In genomic region chr15:99024668-99025314, GRCm38 (mm10) we compare ENCODE assay signal across 9 mouse cellular contexts. TPM values are rescaled to one million over a fixed set of nuclear protein-coding genes. Genes with fewer than 3 reads are reported as not detected.
DNase-seq lines count a peak whose midpoint lies in the region; ATAC-seq lines count a peak whose summit lies in the region.
"Had no signal": no experiment of that assay in that cellular context is flagged by ENCODE, and none has a peak within 500 bp of the region (broad histone marks: within the 10 kb centered on the region; RNA-seq: fewer than 3 reads in every experiment).

No protein-coding gene starts in this region.

- intact Hi-C loops in left cerebral cortex, postnatal 4 days (cut with DNase I), result no loop called here

- no peak overlapping the region for H3K9ac ChIP-seq in intestine, embryonic 14.5 days (ENCODE audit: low read length)
- H3K9ac ChIP-seq in intestine, embryonic 16.5 days (ENCODE audit: low read depth, low read length), result no peak overlapping the region

- 23% methylated on average over 7 of the region's 8 CpGs for WGBS in intestine, embryonic 14.5 days
- 21% methylated on average over 7 of the region's 8 CpGs for WGBS in intestine, embryonic 16.5 days

- no peak overlapping the region for H3K4me2 ChIP-seq in intestine, embryonic 14.5 days (ENCODE audit: low read length)
- H3K4me2 ChIP-seq in intestine, embryonic 16.5 days (ENCODE audit: low read depth, low read length), result no peak overlapping the region

- H3K36me3 ChIP-seq in intestine, embryonic 14.5 days (ENCODE audit: control insufficient read depth, insufficient read depth, low read length), result no peaks in the 10 kb centered on the region
- no peaks in the 10 kb centered on the region for H3K36me3 ChIP-seq in intestine, embryonic 16.5 days (ENCODE audit: control insufficient read depth, insufficient read depth, low read length)

- ATAC-seq in intestine, embryonic 14.5 days (replicated peaks; ENCODE audit: low FRiP score, low TSS enrichment, low read depth), result no peak
- no peak for ATAC-seq in intestine, embryonic 16.5 days
- ATAC-seq in neutrophil, adult 5-6 weeks (ENCODE audit: extremely low read depth, insufficient number of reproducible peaks, low FRiP score, poor library complexity, severe bottlenecking), result peak; percentile 63; the same call in 1 of the 2 replicates

- no peak overlapping the region for H3K4me3 ChIP-seq in intestine, embryonic 14.5 days (ENCODE audit: low read depth, low read length)
- H3K4me3 ChIP-seq in intestine, embryonic 16.5 days (ENCODE audit: low read length), result no peak overlapping the region
- H3K4me3 ChIP-seq: erythroblast, embryonic 14.5 days had no signal

- H3K4me1 ChIP-seq in intestine, embryonic 14.5 days (replicated peaks; ENCODE audit: control insufficient read depth, insufficient read depth, low read length), result no peaks in the 10 kb centered on the region; the same call in 1 of the 2 replicates
- H3K4me1 ChIP-seq in intestine, embryonic 16.5 days (ENCODE audit: control insufficient read depth, insufficient read depth, low read length), result peaks cover 9% of the 10 kb centered on the region

- no peak overlapping the region for H3K27ac ChIP-seq in intestine, embryonic 14.5 days (ENCODE audit: low read depth)
- H3K27ac ChIP-seq in intestine, embryonic 16.5 days (ENCODE audit: low read length), result no peak overlapping the region

- 0 out of 2 replicates have a peak, but pooled peaks cover 3% of the 10 kb centered on the region for H3K9me3 ChIP-seq in intestine, embryonic 14.5 days (ENCODE audit: control insufficient read depth, low read length)
- peaks cover 3% of the 10 kb centered on the region; the same call in 1 of the 2 replicates for H3K9me3 ChIP-seq in intestine, embryonic 16.5 days (ENCODE audit: control insufficient read depth, low read length)

- DNase-seq in intestine, embryonic 14.5 days (ENCODE audit: low spot score), result peak; percentile 96
- peak; percentile 88 for DNase-seq in ZHBTc4 (ENCODE audit: low read depth, low spot score)
- DNase-seq in cerebellum, postnatal 36 days, result peak; percentile 77
- DNase-seq in heart, postnatal 4 days, result peak; percentile 89
- peak; percentile 81 for DNase-seq in left cerebral cortex, postnatal 4 days
- peak; percentile 73 for DNase-seq in thymus, postnatal 25 days

- no peaks in the 10 kb centered on the region for H3K27me3 ChIP-seq in intestine, embryonic 14.5 days (replicated peaks; ENCODE audit: control insufficient read depth, insufficient read depth, low read length)
- no peaks in the 10 kb centered on the region for H3K27me3 ChIP-seq in intestine, embryonic 16.5 days (replicated peaks; ENCODE audit: control insufficient read depth, insufficient read depth, low read length)

RNA-seq across cellular contexts. Expression of gene Tuba1c, which starts 4.9 kb away (rescaled TPM):
- polyA plus RNA-seq in intestine, embryonic 14.5 days (2014; fragmentation: Nextera tagmentation; extraction: Ambion mirVana), result 269 and 276 TPM in 2 replicates
- polyA plus RNA-seq in intestine, embryonic 16.5 days (2015; fragmentation: Nextera tagmentation; extraction: Ambion mirVana), result 295 and 311 TPM in 2 replicates
- 100 to 1,000 TPM; 200 to 203 TPM for total RNA-seq in heart, postnatal 4 days (2021)
- 100 to 1,000 TPM; 548 to 589 TPM for total RNA-seq in left cerebral cortex, postnatal 4 days (2021)
- total RNA-seq in neutrophil, adult 5-6 weeks (2017), result 42.7 and 43.3 TPM in 2 replicates

RNA-seq across cellular contexts. Expression of gene Prph, which starts 30.2 kb away (rescaled TPM):
- polyA plus RNA-seq in intestine, embryonic 14.5 days (2014; fragmentation: Nextera tagmentation; extraction: Ambion mirVana), result 54.4 and 56.3 TPM in 2 replicates
- polyA plus RNA-seq in intestine, embryonic 16.5 days (2015; fragmentation: Nextera tagmentation; extraction: Ambion mirVana), result 35.0 and 38.4 TPM in 2 replicates
- total RNA-seq in heart, postnatal 4 days (2021), result 1 to 10 TPM in 1 of 2 experiments, under 1 TPM in 1; 0.60 to 1.3 TPM
- total RNA-seq in left cerebral cortex, postnatal 4 days (2021), result 1 to 10 TPM; 4.0 to 5.2 TPM
- total RNA-seq in neutrophil, adult 5-6 weeks (2017), result not detected in 2 replicates
- polyA plus RNA-seq: erythroblast, embryonic 14.5 days had no signal

RNA-seq across cellular contexts. Expression of gene Troap, which starts 49.6 kb away (rescaled TPM):
- polyA plus RNA-seq in intestine, embryonic 14.5 days (2014; fragmentation: Nextera tagmentation; extraction: Ambion mirVana), result 25.4 and 27.7 TPM in 2 replicates
- polyA plus RNA-seq in intestine, embryonic 16.5 days (2015; fragmentation: Nextera tagmentation; extraction: Ambion mirVana), result 20.2 and 25.4 TPM in 2 replicates
- 10 to 100 TPM; 17.8 to 18.7 TPM for total RNA-seq in heart, postnatal 4 days (2021)
- total RNA-seq in left cerebral cortex, postnatal 4 days (2021), result 1 to 10 TPM; 4.7 to 5.8 TPM
- 0.23 TPM in 1 of 2 replicates, not detected in the other for total RNA-seq in neutrophil, adult 5-6 weeks (2017)
